Mouse (Mus musculus) kidney, postnatal 25 days (tissue): ENCODE measurements at regions not wholly inside any gene's neighbourhood (a gene's known extent, or its start where the extent isn't known, plus 50 kb on each side); places are given as distances from the start of the nearest gene placed in this dataset.

Source experiments
- DNase-seq, 2 experiments: peaks; one replicate each; pipeline ENCODE4 v3.0.0; 2021; ENCODE audit warnings: mixed read lengths in 2 of 2

- no peak for DNase-seq
These were observed 287.5 kb upstream of the Plxna2 start for GRCm38 (mm10) chr1:194330471-194330870.

DNA sequence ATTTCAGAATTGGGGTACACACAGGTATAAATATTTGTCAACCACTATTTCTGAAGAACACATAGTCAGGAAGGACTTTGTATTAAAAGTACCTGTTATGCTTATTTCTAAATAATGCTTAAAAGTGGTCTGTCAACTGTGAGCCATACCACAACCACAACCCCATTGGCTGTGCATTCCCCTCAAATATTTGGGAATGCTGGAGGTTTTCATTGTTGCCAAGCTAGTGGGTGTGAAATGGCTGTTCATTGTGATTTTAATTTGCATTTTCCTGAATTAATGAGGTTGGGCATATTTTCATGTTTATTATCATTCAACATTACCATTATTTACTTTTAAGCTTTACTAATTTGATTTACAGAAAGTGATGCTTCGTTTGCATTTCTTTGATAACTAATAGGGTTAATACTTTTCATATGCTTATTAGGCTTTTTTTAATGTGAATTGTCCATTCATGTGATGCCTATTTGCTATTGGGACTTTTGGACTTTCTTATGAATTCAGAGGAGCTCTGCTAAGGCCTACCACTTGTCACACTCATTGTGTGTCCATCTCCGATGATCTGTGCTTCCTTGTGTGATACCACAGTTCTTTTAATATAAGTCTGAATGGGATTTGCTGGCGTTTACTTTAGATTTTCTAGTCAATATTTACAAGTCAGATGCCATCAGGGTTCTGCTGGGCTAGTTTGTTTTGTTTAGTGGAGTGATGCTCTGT is 297.5 kb upstream of the Plxna2 start:
- DNase-seq, result no peak

DNA sequence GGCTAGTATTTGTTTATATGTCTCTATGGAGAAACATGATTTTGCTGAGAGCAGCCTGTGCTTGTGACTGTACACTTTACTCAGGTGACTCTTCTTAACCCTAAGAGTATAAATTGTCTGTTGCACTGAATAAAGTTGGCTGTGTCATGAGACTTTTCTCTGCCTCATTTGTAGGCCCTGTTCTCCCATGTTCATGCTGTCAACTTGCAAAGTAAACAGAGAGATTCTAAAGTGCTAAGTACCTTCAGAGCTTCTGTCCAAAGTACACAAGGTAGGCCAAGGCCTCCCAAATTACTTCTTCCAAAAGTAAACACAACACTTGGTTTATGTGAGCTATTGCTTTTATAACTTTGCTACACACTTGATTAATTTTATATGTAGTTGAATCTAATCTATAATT is 299.7 kb upstream of the Plxna2 start:
- DNase-seq, result no peak

DNA sequence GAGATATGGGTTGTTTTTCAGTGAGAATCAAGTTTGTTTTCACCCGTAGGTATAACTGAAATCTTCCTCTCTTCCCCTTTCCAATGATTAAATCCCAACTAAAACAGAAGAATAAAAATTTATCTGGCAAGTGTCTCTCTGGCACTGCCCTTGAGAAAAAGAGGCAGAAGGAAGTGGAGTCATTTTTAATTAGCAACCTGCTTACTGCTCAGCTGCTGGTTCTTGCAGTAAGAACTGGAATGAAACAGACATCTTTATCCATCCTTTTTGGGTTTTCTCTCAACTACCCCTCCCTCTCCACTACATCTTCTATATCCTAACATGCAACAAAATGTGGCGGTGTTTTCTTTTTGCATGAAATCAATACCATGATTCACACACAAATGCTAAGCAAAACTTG is 302.4 kb upstream of the Plxna2 start:
- no peak for DNase-seq

DNA sequence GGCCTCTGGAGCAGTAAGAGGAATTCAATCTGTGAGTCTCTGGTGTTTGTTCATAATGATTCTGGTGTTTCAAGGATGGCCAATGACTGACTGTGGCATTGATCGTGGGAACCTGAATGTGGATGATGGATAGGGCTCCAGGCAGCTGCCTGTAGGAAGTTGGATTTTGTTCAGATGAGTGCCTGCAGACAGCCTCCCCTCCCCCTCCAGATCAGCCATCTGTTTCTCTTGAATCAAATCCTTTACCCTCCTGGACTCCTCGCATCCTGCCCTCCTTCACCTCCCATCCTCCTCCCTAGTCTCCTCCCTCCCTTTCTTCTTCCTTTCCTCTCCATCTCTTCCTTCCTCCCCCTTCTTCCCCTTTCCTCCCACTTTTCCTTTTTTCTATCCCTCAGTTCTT is 307.6 kb upstream of the Plxna2 start:
- no peak for DNase-seq

DNA sequence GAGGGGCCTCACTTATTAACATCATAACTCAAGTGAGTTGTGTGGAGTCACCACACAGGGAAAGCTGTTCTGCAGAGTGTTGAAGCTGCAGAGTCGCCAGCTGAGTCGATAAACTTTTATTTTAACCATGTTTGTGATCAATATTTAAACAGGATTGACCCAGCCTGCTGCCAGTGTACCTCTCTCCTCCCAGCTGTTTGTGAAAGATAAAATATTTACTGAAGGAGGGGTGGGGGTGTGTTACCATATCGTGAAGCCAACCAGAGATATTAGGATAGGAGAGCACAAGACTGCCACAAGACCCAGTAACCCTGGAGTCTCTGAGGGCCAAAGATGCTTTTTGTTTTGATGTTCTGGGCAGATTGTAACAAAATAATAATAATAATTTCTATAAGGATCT is 309.4 kb upstream of the Plxna2 start:
- DNase-seq, result no peak

DNA sequence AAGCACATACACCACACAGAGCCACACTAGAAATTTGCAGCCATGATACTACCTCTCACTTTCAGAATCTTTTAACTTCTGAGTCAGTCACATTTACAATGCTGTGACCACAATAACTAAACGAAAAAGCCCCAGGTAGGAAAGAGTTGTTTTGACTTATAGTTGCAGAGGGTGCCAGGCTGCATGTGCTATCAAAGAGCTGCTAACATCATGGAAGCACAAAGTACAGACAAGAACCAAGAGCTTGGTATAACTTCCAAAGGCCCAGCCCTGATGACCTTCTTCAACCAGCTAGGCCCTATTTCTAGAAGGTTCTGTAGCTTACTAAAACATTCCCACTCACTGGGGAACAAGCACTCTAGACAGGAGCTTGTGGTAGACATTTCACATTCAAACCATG is 314.1 kb upstream of the Plxna2 start:
- DNase-seq, result no peak

DNA sequence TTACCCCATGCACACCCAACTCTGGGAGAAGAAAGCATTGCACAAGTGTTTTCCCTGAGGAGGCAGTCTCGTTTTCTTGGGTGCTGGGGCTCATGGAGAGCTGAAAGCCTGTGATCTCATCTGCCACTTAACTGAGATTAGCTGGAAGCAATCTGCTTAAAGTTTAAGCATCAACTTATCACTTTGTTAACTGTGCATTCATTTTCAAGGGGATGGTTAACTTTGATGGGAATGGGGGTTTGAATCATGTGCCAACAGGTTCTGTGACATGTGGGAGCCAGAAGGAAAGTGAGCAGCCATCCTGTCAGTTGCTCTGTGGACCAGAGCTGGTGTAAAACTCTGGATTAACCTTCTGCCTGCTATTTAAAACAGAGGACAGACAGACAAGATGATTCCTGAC is 315.2 kb upstream of the Plxna2 start:
- no peak for DNase-seq

DNA sequence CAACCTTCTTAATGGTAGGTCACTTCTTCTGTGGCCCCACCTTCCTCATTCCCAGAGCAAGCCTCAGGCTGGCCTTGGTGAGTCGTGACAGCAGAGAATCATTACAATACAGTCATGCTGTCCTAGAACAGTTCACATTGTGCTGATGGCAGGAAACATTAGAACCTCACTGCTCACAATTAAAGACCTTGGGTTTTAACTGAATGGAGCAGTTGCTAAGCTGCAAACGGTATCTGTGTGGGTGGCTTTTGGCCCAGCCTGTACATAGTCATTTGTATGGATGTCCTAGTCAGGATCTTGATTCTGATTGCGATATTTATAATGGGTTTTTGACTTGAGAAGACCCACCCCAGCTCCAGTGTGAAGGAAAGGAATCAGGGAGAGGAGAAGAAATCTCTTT is 336.1 kb upstream of the Plxna2 start:
- DNase-seq, result no peak

DNA sequence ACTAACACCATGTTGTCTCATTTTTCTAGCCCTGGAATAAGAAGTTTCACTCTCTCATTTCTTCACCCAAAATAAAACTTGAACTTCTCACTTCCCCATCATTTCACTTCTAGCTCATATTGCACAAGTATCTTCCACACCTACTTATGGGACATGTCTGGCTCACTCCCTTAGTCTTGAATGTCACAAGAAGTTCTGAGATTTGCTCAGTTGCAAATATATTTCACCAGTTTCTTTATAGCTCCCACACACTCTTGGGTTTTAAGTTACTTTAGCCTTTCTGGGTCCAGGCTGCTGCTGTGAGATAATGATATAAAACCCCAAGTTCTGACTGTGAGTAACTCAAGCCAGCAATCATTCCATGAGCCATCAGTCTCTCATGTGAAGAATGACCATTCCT is 350.0 kb upstream of the Plxna2 start:
- no peak for DNase-seq

GRCm38 (mm10) chr1:194262374-194262773 is 355.6 kb upstream of the Plxna2 start:
- DNase-seq, result no peak

GRCm38 (mm10) chr1:194259957-194260356 is 358.1 kb upstream of the Plxna2 start:
- DNase-seq, result no peak

DNA sequence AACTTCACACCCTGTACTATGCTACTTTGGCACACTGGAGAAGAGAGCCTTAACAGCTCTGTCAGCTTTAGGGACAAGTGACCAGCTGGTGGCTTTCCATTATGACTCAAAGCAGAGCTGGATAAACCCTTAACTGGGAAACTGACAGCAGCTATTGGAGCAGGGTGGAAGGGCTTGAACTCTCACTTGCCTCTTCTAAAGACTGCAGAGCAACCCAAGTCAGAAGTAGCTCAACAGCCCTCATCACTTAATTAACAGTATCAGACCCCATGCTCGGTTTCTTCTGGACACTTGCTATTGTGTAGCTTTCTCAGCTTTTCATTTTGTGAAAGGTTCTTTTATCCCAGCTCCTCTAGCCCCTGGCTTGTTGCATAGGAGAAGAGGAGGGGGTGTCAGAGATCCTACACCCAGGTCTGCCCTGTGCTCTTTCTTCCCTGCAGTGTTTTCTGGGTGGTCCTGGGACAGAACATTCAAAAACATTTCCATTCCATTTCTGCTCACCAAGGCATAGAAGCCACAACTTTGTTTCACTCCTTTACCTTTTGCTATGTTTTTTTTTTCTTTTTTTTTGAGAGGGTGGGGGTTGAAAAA is 373.1 kb upstream of the Plxna2 start:
- DNase-seq, result no peak

- no peak for DNase-seq
These were observed 376.9 kb upstream of the Plxna2 start for GRCm38 (mm10) chr1:194241111-194241510.

- DNase-seq, result no peak
These were observed 386.8 kb upstream of the Plxna2 start for GRCm38 (mm10) chr1:194231206-194231605.

DNA sequence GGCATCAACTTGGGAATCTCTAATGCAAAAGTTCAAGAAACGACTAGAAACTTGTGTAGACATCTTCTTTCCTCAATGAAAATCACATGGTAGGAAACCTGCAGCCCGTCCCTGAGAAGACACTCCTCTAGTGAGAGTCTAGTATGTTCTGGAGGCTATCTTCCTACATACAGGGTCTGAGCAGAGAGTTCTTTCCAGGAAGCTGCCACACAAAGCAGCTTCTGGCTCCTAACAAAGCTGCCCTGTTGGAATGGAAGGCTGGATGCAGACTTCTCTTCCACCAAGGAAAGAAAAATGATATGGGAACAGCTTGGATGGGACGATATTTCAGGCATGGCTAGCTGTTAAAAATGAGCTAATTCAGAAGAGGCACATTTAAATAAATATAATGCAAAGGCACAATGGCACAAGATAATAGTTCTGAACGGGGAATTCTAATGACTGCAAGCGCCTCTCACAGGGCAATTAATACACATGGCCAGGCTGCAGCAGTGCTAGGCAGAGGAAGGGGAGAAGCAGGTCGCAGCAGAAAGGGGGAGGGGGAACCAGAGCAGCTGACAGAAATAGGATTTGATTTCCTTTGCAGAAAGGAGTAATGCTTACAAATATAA is 391.4 kb upstream of the Plxna2 start:
- DNase-seq, result no peak

GRCm38 (mm10) chr1:194225786-194226185 is 392.2 kb upstream of the Plxna2 start:
- DNase-seq, result no peak

- DNase-seq, result no peak
These were observed 394.0 kb upstream of the Plxna2 start for GRCm38 (mm10) chr1:194224046-194224445.

- no peak for DNase-seq
These were observed 394.4 kb upstream of the Plxna2 start for GRCm38 (mm10) chr1:194223610-194224009.

- DNase-seq, result peak; percentile 73 to 77
These were observed 395.0 kb upstream of the Plxna2 start for GRCm38 (mm10) chr1:194223015-194223414.

DNA sequence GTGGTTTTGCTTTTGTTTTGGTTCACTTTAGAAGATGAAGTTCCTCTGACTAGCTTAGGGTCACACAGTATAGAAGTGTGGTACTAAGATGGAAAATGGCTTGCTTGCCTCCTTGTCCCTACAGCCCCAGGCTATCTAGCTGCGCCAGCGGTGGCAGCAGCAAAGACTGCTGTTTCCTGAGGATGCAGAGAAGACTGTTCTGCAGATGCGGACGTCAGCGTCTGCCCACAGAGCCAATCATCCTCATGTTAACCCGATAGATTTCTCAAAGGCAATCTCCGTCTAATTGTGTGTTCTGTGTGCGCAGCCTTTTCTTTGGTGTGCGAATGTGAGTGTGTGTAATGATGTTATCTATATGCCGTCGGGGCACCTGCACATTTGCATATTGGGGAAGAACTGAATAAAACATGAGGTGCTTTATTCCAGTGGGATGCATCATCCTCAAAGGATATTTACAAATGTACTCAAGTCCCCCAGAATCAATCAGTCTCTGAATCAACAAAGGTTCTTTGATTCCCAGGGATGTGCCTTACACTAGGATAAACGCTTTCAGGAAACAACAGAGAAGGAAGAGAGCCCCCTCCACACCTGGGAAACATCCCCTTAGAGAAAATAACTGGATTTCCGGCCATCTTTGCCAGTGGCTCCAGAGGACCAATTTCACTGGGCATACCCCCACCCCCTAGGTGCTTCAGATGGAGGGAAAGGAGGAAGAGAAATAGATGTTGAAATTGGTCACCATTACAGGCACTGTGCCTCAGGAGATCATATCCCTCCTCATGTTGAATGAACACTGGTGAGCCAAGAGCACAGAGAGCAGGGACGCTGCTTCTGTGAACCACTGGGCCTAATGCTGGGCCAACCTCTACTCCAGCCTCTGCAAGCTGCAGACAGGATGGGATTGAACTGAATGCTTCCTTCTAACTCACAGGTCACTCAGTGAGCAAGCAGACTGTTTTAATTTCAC is 409.7 kb upstream of the Plxna2 start:
- DNase-seq, result no peak

DNA sequence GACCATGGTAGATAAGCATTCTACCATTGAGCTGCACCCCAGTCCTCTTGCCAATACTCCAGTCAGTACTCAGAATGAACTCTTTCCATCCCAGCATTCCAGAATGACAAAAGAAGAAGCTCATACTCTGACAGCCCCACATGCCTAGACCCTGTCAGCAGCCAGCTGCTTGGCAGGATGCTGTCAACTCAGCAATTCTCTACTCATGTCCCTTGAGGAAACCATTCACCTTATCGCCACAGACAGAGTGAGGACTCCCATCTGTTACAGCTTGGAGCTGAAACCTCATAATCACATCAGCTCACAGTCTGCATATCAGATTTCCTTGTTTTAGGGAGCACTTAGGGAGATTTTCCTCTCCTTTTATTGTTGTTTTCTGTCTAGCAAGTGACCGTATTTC is 420.5 kb upstream of the Plxna2 start:
- DNase-seq, result no peak

GRCm38 (mm10) chr1:194182293-194182692 is 435.7 kb upstream of the Plxna2 start:
- DNase-seq, result no peak
